Mouse (Mus musculus) megakaryocyte-erythroid progenitor cell, adult 5-6 weeks (primary cell): ENCODE results near the gene Rab44. TPM values are rescaled to one million over a fixed set of nuclear protein-coding genes. Genes with fewer than 3 reads are reported as not detected.
"Not testable (repeated sequence)": the region's sequence is repeated elsewhere in the genome, so short reads cannot be mapped to it uniquely, and the experiment has no call there.

ENCODE experiments used
- ATAC-seq: replicated peaks from 2 replicates; pipeline ENCODE4 v1.8.0; 2016; ENCODE audit warnings: mild to moderate bottlenecking, inconsistent platforms; ENCODE audit not compliant: severe bottlenecking, poor library complexity, low FRiP score, low TSS enrichment
- total RNA-seq, 2 experiments: library from RNA; stranded (forward) in 1 of 2; stranded (reverse) in 1 of 2; fragments of 200-1000, 215-1000 nt in 1 of 2; fragments of >200 nt in 1 of 2; fragmentation: Nextera tagmentation in 1 of 2; gene quantifications; 2 replicates each; pipeline ENCODE4 v1.2.3; 2014 to 2017

The Rab44 gene
- 14.9 and 23.3 TPM in 2 replicates for total RNA-seq (2014; fragmentation: Nextera tagmentation)
- total RNA-seq (2017), result 4.1 and 23.9 TPM in 2 replicates

GRCm38 (mm10) chr17:29113591-29114352, at the start of gene Rab44:
Gene Rab44 (plus strand): TSS chr17:29114145.
- no peak for ATAC-seq

- no peak for ATAC-seq
Observed at GRCm38 (mm10) chr17:29065245-29065940, 48.6 kb upstream of the Rab44 start.

DNA sequence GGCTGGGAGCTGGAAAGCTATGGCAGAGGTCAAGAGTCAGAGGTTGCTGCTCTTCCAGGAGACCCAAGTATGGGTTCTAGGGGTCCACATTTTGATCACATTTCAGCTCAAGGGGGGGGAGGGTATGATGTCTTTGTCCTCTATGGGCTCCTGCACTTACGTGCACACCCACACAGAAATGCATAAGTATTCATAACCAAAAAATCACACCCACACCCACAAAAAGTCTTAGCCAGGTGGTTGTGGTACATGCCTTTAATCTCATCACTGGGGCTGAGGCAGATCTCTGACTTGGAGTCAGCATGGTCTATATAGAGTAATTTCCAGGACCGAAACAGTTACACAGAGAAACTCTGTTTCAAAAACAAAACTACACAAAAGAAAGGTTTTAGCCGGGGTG, 48.0 kb upstream of the Rab44 start:
- ATAC-seq, result no peak

DNA sequence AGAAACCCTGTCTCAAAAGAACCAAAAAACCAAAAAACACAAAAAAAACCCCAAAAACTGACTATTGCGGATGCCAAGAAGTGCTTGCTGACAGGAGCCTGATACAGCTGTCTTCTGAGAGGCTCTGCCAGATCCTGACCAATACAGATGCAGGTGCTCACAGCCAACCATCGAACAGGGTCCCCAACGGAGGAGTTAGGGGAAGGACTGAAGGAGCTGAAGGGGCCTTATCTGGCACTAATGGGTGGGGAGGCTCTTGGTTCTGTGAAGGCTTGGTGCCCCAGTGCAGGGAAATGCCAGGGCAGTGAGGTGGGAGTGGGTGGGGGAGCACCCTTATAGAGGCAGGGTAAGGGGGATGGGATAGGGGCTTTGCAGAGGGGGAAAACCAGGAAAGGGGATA, 46.5 kb upstream of the Rab44 start:
- not testable (repeated sequence) for ATAC-seq

- no peak for ATAC-seq
Observed at GRCm38 (mm10) chr17:29067847-29068246, 46.1 kb upstream of the Rab44 start.

DNA sequence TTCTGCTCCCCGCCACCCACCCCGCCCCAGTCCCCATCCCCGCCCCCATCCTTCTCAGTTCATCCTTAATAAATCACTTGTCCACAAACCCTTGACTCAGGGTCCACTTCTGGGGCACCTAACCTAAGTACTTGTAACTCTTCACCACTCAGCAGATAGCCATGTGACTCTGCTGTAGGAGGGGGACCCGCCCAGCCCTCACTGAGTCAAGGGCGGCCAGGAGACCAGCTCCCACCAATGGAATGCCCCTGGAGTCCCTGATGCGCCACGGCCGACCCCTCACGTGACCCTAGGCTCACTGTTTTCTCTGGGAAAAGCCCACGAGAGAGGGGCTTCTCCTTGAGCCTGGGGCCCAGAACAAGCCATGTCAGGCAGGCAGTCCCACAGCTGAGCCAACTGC, 44.9 kb upstream of the Rab44 start:
- no peak for ATAC-seq

- no peak for ATAC-seq
Observed at GRCm38 (mm10) chr17:29071820-29072219, 42.1 kb upstream of the Rab44 start.

GRCm38 (mm10) chr17:29072701-29073307, 41.1 kb upstream of the Rab44 start:
- no peak for ATAC-seq

DNA sequence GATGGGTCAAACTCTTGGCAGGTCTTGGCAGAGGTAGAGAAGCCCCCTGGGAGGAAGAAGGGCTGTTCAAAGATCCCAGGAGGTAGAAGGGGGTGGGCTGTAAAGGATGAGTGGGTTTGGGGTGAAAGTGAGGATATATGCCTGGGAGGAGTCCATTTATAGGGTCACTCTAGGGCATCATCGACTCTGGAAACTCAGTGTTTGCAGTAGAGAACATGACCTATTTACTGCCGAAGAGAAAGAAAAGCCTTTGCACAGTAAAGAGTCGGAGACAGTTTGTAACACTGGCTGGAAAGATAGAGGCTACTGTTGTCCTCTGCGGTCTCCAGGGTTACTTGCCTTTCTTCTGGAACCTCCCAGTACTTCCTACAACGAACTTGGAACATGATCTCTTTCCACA, 40.6 kb upstream of the Rab44 start:
- ATAC-seq, result no peak

GRCm38 (mm10) chr17:29074085-29074484, 39.9 kb upstream of the Rab44 start:
- no peak for ATAC-seq

DNA sequence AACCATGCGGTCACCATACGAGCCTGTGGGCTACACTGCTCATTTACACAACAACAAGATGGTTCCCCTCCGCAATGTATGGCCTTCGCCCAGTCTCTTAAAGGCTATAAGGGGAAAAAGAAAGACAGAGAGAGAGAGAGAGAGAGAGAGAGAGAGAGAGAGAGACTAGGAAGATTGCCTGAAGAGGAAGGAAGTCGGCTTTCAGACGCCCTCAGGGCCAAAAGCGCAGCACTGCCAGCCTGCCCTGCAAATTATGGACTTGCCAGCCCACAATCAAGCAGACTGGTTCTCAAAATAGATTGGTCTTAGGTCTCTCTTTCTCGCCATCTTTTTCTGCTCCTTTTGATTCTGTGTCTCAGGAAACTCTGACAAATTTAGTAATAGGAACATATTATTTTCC, 37.7 kb upstream of the Rab44 start:
- ATAC-seq, result no peak

DNA sequence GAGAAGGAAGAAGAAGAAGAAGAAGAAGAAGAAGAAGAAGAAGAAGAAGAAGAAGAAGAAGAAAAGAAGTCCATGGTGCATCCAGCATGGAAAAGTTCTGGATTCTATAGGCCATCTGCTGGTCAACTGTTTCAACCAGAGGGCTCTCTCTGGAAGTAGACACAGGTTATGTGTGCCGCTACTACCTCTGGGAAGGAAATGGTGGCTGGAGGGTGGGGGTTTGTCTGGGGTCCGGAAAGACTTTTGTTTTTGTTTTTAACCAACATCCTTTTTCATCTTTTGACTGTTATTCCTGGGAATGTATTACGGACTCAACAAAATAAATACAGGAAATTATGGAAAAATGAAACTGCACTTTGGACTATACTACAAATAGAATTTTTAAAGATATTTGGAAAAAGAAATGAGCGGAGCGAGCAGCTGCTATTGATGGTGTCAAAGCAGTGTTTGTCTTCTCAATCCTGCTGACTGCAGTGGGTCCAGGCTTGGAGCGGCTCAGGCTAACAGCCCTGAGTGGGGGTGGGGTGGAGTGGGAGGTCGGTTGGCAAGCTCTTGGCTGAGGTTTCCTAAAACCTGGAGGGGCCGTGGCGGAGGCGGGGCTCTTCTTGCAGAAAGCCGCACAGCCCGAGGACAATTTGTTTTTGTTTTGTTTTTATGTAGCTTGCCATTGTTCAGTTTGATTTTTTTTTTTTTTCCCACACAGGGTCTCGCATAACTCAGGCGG, 36.0 kb upstream of the Rab44 start:
- no peak for ATAC-seq

- 0 out of 2 replicates have a peak, but pooled peaks have one; percentile 30 for ATAC-seq
Observed at GRCm38 (mm10) chr17:29078519-29079383, 35.2 kb upstream of the Rab44 start.

- 0 out of 2 replicates have a peak, but pooled peaks have one; percentile 18 for ATAC-seq
Observed at GRCm38 (mm10) chr17:29080758-29081617, 33.0 kb upstream of the Rab44 start.

GRCm38 (mm10) chr17:29081618-29082381, 32.1 kb upstream of the Rab44 start:
- 0 out of 2 replicates have a peak, but pooled peaks have one; percentile 24 for ATAC-seq

DNA sequence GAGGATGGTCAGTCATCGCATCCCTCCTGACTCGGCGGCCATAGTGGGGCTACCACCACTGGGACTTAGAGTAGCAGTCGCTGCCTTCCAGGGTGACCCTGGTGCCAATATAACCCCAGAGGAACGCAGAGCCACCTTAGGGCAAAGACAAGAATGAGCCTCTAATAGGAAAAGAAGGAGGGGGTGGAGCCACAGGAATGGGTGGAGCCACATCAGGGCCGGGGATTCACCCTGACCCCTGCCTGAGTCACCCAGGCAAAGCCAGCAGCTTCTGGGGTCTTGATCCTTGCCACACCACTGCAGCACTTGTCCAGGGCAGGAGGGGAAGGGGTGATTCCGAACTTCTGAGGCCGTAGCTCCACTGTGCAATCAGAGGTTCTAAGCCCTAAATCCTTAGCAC, 30.4 kb upstream of the Rab44 start:
- ATAC-seq, result no peak

DNA sequence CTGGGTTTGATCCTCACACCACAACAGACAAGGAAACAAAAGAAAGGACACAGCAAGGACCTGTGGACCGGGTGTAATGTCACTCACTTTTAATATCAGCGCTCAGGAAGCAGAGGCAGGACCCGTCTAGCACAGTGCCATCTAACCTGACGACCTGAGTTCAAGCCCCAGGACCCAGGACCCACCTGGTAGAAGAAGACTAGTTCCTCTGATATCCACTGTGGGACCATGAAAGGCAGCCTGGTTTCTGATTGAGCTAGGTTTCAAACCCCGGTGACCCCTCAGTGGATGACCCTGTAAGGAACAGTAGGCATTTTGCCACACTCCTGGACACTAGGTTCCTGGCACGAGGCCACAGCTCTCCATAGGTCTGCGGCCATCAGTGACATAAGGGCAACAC, 29.3 kb upstream of the Rab44 start:
- ATAC-seq, result no peak
